Mouse (Mus musculus) MEL (cell line): ENCODE measurements at regions not wholly inside any gene's neighbourhood (a gene's known extent, or its start where the extent isn't known, plus 50 kb on each side); places are given as distances from the start of the nearest gene placed in this dataset.

Experiments
- CHD2 ChIP-seq: IDR thresholded peaks from 2 replicates; pipeline ENCODE4 v1.6.1; 2011; ENCODE audit warnings: low read length, improper control_type of control experiment
- CTCF ChIP-seq, 3 experiments: IDR thresholded peaks in 2 of 3; conservative IDR thresholded peaks in 1 of 3; 2 replicates each; pipeline ENCODE4 v1.5.1; 2011 to 2012; ENCODE audit warnings: low read length in 3 of 3, low read depth in 2 of 3, mild to moderate bottlenecking in 2 of 3, improper control_type of control experiment in 1 of 3, inconsistent platforms in 1 of 3, mixed read lengths in 1 of 3, moderate library complexity in 1 of 3; ENCODE audit not compliant: control insufficient read depth in 1 of 3, insufficient read depth in 1 of 3, poor library complexity in 1 of 3, severe bottlenecking in 1 of 3
- ELF1 ChIP-seq: IDR thresholded peaks from 2 replicates; pipeline ENCODE4 v1.6.1; 2014; ENCODE audit warnings: low read depth, mild to moderate bottlenecking, inconsistent platforms, low read length, improper control_type of control experiment, moderate library complexity
- HCFC1 ChIP-seq: IDR thresholded peaks from 2 replicates; pipeline ENCODE4 v1.6.1; 2012; ENCODE audit warnings: low read depth, mild to moderate bottlenecking, inconsistent platforms, low read length, improper control_type of control experiment, moderate library complexity
- MAFK ChIP-seq: IDR thresholded peaks from 2 replicates; pipeline ENCODE4 v1.6.1; 2011; ENCODE audit warnings: low read depth, mild to moderate bottlenecking, low read length, improper control_type of control experiment, borderline replicate concordance
- POLR2A ChIP-seq, 2 experiments: IDR thresholded peaks; 2 replicates each; pipeline ENCODE4 v1.6.1; 2011 to 2012; ENCODE audit warnings: low read length in 2 of 2, mild to moderate bottlenecking in 2 of 2, control low read depth in 1 of 2, improper control_type of control experiment in 1 of 2, low read depth in 1 of 2, moderate library complexity in 1 of 2; ENCODE audit not compliant: control insufficient read depth in 1 of 2, insufficient read depth in 1 of 2, poor library complexity in 1 of 2
- UBTF ChIP-seq: IDR thresholded peaks from 2 replicates; pipeline ENCODE4 v1.6.1; 2012; ENCODE audit warnings: low read depth, mild to moderate bottlenecking, inconsistent platforms, low read length, improper control_type of control experiment, moderate library complexity, borderline replicate concordance; ENCODE audit not compliant: insufficient read depth

DNA sequence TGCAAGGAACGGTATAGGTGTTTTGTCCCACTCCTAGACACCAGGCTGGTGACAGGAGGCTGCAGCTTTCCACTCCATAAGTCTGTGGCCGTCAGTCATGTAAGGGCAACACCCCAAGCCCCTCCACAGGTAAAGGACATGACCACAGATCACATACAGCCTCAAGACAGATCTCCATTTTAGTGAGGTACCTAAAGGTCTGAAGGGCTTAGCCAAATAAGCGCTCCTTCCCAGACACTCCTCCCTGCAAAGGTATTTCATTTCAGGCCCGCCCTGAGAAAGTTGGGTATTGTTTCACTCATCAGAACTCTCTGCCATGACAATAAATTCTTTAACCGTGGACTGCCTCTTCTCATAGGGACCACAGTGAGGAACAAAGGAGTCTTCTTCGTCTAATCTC, 170.2 kb upstream of the Ufl1 start:
- TF ChIP-seq CHD2 = no peak
- TF ChIP-seq HCFC1 = no peak
- TF ChIP-seq MAFK = no peak
- no peak for TF ChIP-seq POLR2A (IDR thresholded peaks at IDR 0.05; ENCODE audit: control insufficient read depth in 1 of 2, insufficient read depth in 1 of 2, low read depth in 1 of 2, low read length in 2 of 2, poor library complexity in 1 of 2)
- no peak for TF ChIP-seq CTCF (IDR thresholded peaks at IDR 0.05 in 2 of 3, conservative IDR thresholded peaks at IDR 0.05 in 1 of 3; ENCODE audit: control insufficient read depth in 1 of 3, insufficient read depth in 1 of 3, low read depth in 2 of 3, low read length in 3 of 3, poor library complexity in 1 of 3, severe bottlenecking in 1 of 3)
- no peak for TF ChIP-seq UBTF
- no peak for TF ChIP-seq ELF1
